Mouse (Mus musculus): ENCODE measurements around the gene Prkar1a. TPM values are rescaled to one million over a fixed set of nuclear protein-coding genes. Genes with fewer than 3 reads are reported as not detected.
A peak's percentile ranks its signal among the peaks of the same experiment; 100 is the strongest.

Prkar1a gene
- polyA plus RNA-seq, 1 experiment from 2014 or later = 303 TPM

DNA sequence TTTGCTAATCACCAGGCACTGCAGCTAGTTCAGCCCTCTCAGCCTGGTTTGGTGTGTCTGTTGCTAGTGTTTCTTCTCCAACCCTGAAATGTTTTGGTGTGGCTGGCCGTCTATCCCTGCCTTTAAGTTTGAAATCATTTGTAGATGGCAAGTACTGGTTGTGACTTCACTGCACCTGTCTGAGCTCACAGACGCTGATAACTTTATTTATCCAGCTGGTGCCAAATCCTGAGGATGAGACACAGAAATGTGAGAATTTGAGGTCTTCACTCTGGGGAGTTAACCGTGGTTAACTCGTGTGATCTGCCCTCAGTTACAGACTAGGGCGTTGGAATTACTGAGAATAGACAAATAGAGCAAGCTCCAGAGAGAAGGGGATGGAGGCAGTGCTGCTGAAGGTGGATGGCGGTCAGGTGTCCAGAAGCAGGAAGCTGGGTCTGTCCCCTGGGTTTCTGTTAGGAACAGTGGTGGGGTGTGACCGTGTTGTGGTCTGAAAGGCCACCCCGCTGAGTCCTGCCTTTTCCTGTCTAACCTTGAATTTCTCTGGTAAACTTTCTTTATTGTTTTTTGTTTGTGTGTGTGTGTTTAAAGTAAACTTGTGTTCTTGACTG is 19.0 kb downstream of the Prkar1a start:
- peaks cover 13% of the 10 kb centered on the region; the same call in 1 of the 2 replicates for H3K36me3 ChIP-seq (ENCODE audit: control insufficient read depth, insufficient read depth, low read length)

DNA sequence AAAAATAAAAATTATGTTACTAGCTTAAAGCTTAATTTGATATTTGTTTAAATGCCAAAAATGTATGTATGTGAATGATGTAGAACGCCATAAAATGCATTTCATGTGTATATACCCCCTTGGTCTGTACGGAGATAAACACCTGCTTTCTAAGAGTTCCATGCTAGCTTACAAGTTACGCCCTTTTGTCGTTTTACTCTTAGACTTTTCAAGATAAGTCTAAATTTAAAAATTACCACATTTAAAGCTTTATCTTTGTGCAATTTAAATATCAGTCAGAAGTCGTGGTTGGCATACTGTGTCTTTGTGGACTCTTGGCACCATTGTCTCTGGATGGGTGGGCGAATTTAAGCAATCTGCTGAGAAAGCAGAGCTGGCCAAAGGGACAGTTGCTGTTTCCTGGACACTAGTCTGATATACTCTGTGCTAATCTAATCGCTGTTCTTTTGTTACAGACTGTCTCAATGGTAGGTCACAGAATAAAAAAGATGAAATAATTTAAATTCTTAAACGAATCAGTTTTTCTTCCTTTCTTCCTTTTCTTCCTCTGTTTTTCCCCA is 20.0 kb downstream of the Prkar1a start:
- WGBS = 85% methylated on average over 8 of the region's 8 CpGs
- Histone ChIP-seq H3K4me1 (ENCODE audit: control insufficient read depth, insufficient read depth, low read length) (peaks cover 6% of the 10 kb centered on the region), H3K27me3 (ENCODE audit: control insufficient read depth, insufficient read depth, low read length) (no peaks in the 10 kb centered on the region)

More for the DNA sequence above, 19.0 kb downstream of the Prkar1a start:
- Histone ChIP-seq H3K27ac (ENCODE audit: low read length) (no peak overlapping the region), H3K9me3 (replicated peaks; ENCODE audit: control insufficient read depth, low read length) (no peaks in the 10 kb centered on the region), H3K9ac (ENCODE audit: low read length) (no peak overlapping the region), H3K4me3 (replicated peaks; ENCODE audit: low read length) (no peak overlapping the region), H3K4me2 (ENCODE audit: low read depth, low read length) (no peak overlapping the region), H3K27me3 (ENCODE audit: control insufficient read depth, insufficient read depth, low read length) (no peaks in the 10 kb centered on the region), H3K4me1 (ENCODE audit: control insufficient read depth, insufficient read depth, low read length) (peaks cover 6% of the 10 kb centered on the region)
- WGBS = 79% methylated on average over 8 of the region's 8 CpGs
- ATAC-seq (ENCODE audit: insufficient read depth, low FRiP score) = no peak

DNA sequence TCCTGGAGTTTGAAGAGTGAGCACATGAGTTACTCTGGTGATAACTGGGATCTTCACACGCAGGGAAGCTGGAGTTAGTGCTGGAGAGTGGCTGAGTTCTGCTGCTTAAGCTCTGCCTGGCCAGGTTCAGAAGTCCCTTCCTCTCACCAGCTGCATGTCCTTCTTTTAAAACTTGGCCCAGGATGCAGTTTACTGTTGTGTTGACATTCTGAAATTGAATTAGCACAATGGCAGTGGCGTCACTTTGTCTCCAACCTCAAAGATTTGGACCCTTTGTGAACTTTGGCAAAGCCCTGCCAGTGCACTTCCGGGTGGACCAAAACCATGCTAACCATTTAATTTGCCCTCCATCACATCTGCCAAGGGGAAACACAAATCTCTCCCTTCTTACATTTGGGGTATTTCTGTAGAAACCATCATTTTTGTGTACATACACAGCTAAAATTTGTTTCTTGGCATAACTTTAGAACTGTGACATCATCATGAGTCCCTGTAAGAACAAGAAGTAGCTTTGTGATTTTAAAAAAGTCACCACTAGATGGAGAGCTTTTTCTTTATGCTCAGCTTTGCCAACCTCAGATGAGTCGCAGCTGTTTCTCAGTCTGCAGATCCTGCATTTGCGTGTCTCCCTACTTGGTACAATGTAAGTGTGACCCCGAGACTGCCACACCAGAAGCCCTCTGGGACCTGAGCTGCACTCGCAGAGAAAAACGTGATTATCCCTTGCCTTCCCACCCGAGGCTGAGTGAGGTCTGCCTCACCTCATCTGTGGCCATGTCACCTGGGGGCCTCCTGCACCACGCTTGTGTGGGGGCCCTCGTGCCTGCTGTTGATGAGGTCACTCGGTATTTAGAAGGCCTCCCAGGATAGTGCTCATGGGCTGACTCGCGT is 21.1 kb downstream of the Prkar1a start:
- H3K4me2 ChIP-seq (ENCODE audit: low read depth, low read length) = no peak overlapping the region
- H3K4me1 ChIP-seq (ENCODE audit: control insufficient read depth, insufficient read depth, low read length) = peaks cover 6% of the 10 kb centered on the region
- no peaks in the 10 kb centered on the region for H3K9me3 ChIP-seq (replicated peaks; ENCODE audit: control insufficient read depth, low read length)
- no peak overlapping the region for H3K27ac ChIP-seq (ENCODE audit: low read length)
- 50% methylated on average over 14 of the region's 14 CpGs for WGBS
- no peak overlapping the region for H3K9ac ChIP-seq (ENCODE audit: low read length)
- H3K27me3 ChIP-seq (ENCODE audit: control insufficient read depth, insufficient read depth, low read length) = no peaks in the 10 kb centered on the region
- no peak overlapping the region for H3K4me3 ChIP-seq (replicated peaks; ENCODE audit: low read length)
- H3K36me3 ChIP-seq (ENCODE audit: control insufficient read depth, insufficient read depth, low read length) = peaks cover 11% of the 10 kb centered on the region; the same call in 1 of the 2 replicates
- peak; percentile 38; the same call in 1 of the 2 replicates for ATAC-seq (ENCODE audit: insufficient read depth, low FRiP score)

More for the DNA sequence above, 20.0 kb downstream of the Prkar1a start:
- Histone ChIP-seq H3K4me2 (ENCODE audit: low read depth, low read length) (no peak overlapping the region), H3K36me3 (ENCODE audit: control insufficient read depth, insufficient read depth, low read length) (peaks cover 11% of the 10 kb centered on the region; the same call in 1 of the 2 replicates), H3K9ac (ENCODE audit: low read length) (no peak overlapping the region), H3K27ac (ENCODE audit: low read length) (no peak overlapping the region), H3K4me3 (replicated peaks; ENCODE audit: low read length) (no peak overlapping the region), H3K9me3 (replicated peaks; ENCODE audit: control insufficient read depth, low read length) (no peaks in the 10 kb centered on the region)
- no peak for ATAC-seq (ENCODE audit: insufficient read depth, low FRiP score)

DNA sequence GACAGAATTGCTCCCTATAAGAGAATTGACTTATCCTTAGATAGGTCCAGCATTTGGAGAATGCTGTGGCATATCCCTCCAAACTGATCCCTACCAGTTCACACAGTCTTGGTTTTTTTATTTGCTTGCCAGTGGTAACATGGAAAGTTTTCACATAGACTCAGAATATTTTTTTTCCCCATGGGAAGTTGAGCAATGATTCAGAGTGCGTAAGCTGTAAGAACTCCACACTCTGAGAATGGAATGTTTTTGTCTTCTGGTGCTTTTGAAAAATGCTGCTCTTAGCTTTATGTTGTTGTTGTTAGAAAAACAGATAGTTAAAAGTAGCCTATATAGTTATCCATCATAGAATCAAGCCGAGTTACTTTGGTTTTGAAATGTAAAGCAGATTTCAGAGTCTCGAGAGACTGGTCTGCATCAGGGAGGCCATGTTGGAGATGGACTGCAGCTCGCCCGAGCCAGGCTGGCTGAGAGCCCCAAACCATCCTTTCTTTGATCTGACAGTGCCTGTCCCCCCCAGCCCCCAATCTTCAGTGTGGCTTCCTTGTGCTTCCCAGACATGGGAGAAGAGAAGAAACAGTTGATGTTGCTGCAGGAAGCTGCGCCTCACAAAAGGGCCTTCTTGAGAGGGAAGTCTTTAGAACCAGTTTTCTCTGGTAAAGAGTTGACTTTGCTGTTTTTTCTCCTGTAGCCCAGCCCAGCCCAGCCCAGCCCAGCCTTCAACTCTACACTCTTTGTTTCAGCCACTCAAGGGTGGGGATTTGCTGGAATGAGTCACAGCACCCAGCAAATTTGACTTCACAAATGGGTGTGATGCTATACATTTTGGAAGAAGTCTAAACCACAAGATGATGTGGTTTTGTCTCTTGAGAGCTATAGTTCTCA is 22.2 kb downstream of the Prkar1a start:
- ATAC-seq (ENCODE audit: insufficient read depth, low FRiP score) = peak; percentile 54; the same call in 1 of the 2 replicates
- no peak overlapping the region for H3K4me2 ChIP-seq (ENCODE audit: low read depth, low read length)

DNA sequence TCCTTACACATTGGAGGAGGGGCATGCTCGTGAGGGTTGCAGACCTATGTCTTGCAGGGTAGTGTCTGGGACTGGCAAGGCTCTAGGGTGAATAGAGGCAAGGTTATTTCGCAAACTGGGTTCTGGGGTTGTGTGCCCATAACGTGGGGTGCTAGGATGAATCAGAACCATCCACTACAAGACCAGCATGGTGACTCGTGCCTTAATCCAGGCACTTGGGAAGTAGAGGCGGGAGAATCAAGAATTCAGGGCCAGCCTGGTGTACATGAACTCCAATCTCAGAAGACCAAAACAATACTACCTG is 22.8 kb downstream of the Prkar1a start:
- H3K27me3 ChIP-seq (ENCODE audit: control insufficient read depth, insufficient read depth, low read length) = no peaks in the 10 kb centered on the region
- H3K9me3 ChIP-seq (replicated peaks; ENCODE audit: control insufficient read depth, low read length) = no peaks in the 10 kb centered on the region
- H3K27ac ChIP-seq (ENCODE audit: low read length) = no peak overlapping the region; the same call in 1 of the 2 replicates
- no peak overlapping the region for H3K4me2 ChIP-seq (ENCODE audit: low read depth, low read length)
- 75% methylated on average over 5 of the region's 5 CpGs for WGBS
- no peak overlapping the region for H3K9ac ChIP-seq (ENCODE audit: low read length)
- H3K4me3 ChIP-seq (replicated peaks; ENCODE audit: low read length) = no peak overlapping the region
- peaks cover 9% of the 10 kb centered on the region; the same call in 1 of the 2 replicates for H3K36me3 ChIP-seq (ENCODE audit: control insufficient read depth, insufficient read depth, low read length)
- H3K4me1 ChIP-seq (ENCODE audit: control insufficient read depth, insufficient read depth, low read length) = peaks cover 6% of the 10 kb centered on the region
- ATAC-seq (ENCODE audit: insufficient read depth, low FRiP score) = no peak

More for the DNA sequence above, 22.2 kb downstream of the Prkar1a start:
- H3K27ac ChIP-seq (ENCODE audit: low read length) = peak overlapping the region; percentile 79
- H3K36me3 ChIP-seq (ENCODE audit: control insufficient read depth, insufficient read depth, low read length) = peaks cover 10% of the 10 kb centered on the region; the same call in 1 of the 2 replicates
- WGBS = 70% methylated on average over 6 of the region's 6 CpGs
- no peak overlapping the region for H3K9ac ChIP-seq (ENCODE audit: low read length)
- H3K4me3 ChIP-seq (replicated peaks; ENCODE audit: low read length) = no peak overlapping the region
- peaks cover 6% of the 10 kb centered on the region for H3K4me1 ChIP-seq (ENCODE audit: control insufficient read depth, insufficient read depth, low read length)
- no peaks in the 10 kb centered on the region for H3K27me3 ChIP-seq (ENCODE audit: control insufficient read depth, insufficient read depth, low read length)
- H3K9me3 ChIP-seq (replicated peaks; ENCODE audit: control insufficient read depth, low read length) = no peaks in the 10 kb centered on the region

DNA sequence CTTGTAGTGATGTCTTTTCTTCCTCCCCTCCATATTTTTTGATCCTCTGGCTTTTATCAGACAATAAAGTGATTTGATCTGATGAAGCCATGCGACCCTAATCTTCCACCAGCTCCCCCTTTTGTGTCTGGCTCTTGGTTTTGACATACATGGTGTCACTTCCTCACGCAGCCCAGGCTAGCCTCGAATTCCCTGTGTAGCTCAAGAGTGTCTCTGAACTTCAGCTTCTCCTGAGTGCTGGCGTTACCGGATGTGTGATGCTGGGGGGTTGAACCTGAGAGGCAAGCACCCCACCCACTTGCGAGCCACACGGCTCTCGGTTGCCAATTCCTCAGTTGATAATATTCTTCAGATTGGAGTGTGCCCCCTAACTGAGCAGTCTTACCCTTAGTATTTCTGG is 23.2 kb downstream of the Prkar1a start:
- Histone ChIP-seq H3K27me3 (ENCODE audit: control insufficient read depth, insufficient read depth, low read length) (no peaks in the 10 kb centered on the region), H3K4me1 (ENCODE audit: control insufficient read depth, insufficient read depth, low read length) (peaks cover 6% of the 10 kb centered on the region), H3K9ac (ENCODE audit: low read length) (no peak overlapping the region), H3K36me3 (ENCODE audit: control insufficient read depth, insufficient read depth, low read length) (peaks cover 6% of the 10 kb centered on the region; the same call in 1 of the 2 replicates), H3K4me2 (ENCODE audit: low read depth, low read length) (no peak overlapping the region), H3K27ac (ENCODE audit: low read length) (no peak overlapping the region), H3K4me3 (replicated peaks; ENCODE audit: low read length) (no peak overlapping the region), H3K9me3 (replicated peaks; ENCODE audit: control insufficient read depth, low read length) (no peaks in the 10 kb centered on the region)
- WGBS = 84% methylated on average over 8 of the region's 8 CpGs
- no peak for ATAC-seq (ENCODE audit: insufficient read depth, low FRiP score)

DNA sequence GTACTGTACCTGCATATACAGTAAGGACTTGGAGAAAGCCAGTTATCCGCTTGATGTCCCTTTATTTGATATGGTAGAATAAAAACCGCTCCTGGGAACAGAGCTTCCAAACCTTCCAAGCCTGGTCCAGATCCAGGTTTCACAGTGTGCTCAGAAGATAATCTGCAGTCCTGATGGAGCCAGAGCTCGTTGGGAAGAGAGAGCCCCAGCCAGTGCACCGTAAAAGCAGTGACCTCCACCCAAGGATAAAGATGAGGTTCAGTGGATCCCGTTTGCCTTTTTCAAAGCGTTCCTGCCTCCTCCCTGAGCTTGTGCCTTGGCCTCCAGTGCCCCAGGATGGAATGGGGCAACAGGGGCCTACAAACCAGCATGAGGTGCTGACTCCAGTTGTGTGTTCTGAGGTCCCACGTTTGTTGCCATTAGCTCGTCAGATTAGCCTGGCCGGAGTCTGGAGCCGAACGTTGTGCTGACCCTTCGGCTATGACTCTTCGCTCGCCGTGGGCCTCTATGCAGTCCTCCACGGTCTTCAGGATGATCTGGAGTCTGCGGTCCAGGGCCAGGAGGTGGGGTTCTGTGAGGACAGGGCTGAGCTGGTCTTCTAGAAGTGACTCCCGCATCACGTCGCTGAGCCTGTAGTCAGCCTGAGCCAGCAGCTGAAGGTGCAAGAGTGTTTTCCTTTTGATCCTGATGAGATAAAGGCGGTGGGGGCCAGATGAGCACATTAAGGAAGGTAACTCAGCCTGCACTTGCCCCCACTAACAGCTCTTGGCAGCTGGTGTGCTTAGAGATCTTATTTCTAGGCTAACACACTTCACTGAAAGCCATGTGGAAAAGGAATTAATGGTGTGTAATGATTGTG is 23.9 kb downstream of the Prkar1a start:
- Histone ChIP-seq H3K27me3 (ENCODE audit: control insufficient read depth, insufficient read depth, low read length) (no peaks in the 10 kb centered on the region), H3K4me1 (ENCODE audit: control insufficient read depth, insufficient read depth, low read length) (peaks cover 6% of the 10 kb centered on the region), H3K36me3 (ENCODE audit: control insufficient read depth, insufficient read depth, low read length) (no peaks in the 10 kb centered on the region), H3K9me3 (replicated peaks; ENCODE audit: control insufficient read depth, low read length) (no peaks in the 10 kb centered on the region), H3K9ac (ENCODE audit: low read length) (no peak overlapping the region), H3K27ac (ENCODE audit: low read length) (no peak overlapping the region), H3K4me3 (replicated peaks; ENCODE audit: low read length) (no peak overlapping the region), H3K4me2 (ENCODE audit: low read depth, low read length) (no peak overlapping the region)
- 65% methylated on average over 21 of the region's 21 CpGs for WGBS
- no peak for ATAC-seq (ENCODE audit: insufficient read depth, low FRiP score)

DNA sequence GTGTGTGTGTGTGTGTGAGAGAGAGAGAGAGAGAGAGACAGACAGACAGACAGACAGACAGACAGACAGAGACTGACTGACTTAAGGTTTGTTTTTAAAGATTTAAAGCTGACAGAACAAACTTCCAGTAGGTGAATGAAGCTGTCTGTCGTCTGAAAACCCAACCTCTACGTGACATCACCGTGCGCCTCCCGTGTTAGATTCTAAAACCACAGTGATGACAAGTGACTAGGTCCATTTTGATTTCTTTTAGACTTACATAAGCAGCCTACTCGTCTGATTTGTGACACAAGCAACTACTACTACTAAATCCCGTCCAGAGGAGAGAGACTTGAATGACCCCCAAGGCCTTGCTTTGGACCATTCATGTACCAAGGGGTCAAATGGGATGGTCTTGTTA is 24.5 kb downstream of the Prkar1a start:
- ATAC-seq (ENCODE audit: insufficient read depth, low FRiP score) = no peak
- H3K4me1 ChIP-seq (ENCODE audit: control insufficient read depth, insufficient read depth, low read length) = peaks cover 6% of the 10 kb centered on the region
- no peak overlapping the region for H3K9ac ChIP-seq (ENCODE audit: low read length)

More for the DNA sequence above, 24.5 kb downstream of the Prkar1a start:
- Histone ChIP-seq H3K36me3 (ENCODE audit: control insufficient read depth, insufficient read depth, low read length) (no peaks in the 10 kb centered on the region), H3K9me3 (replicated peaks; ENCODE audit: control insufficient read depth, low read length) (no peaks in the 10 kb centered on the region), H3K4me3 (replicated peaks; ENCODE audit: low read length) (no peak overlapping the region), H3K27ac (ENCODE audit: low read length) (no peak overlapping the region), H3K27me3 (ENCODE audit: control insufficient read depth, insufficient read depth, low read length) (no peaks in the 10 kb centered on the region), H3K4me2 (ENCODE audit: low read depth, low read length) (no peak overlapping the region)
- WGBS = 79% methylated on average over 7 of the region's 7 CpGs
